Mouse (Mus musculus) liver, postnatal 0 days (tissue): ENCODE measurements around the gene Lcat.

Experiments used
- CTCF ChIP-seq: sonication (generic); IDR thresholded peaks from 2 replicates; pipeline ENCODE4 v1.5.1; 2016; ENCODE audit warnings: antibody characterized with exemption, low read depth
- EP300 ChIP-seq: IDR thresholded peaks from 2 replicates; pipeline ENCODE4 v1.6.1; 2016; ENCODE audit warnings: antibody characterized with exemption, low read depth, mild to moderate bottlenecking

- TF ChIP-seq EP300 (no peak), CTCF (no peak)
These were observed 5.5 kb downstream of the Lcat start for GRCm38 (mm10) chr8:105937496-105938305.
